Mouse (Mus musculus) lung, postnatal 25 days (tissue): ENCODE data around the gene Utp18.
"Not testable (repeated sequence)": the region's sequence is repeated elsewhere in the genome, so short reads cannot be mapped to it uniquely, and the experiment has no call there.

Source experiments
- DNase-seq: peaks from one replicate; pipeline ENCODE4 v3.0.0; 2022; ENCODE audit warnings: low spot score

The Utp18 gene

GRCm38 (mm10) chr11:93885572-93886410 lies at the start of gene Utp18, which contains the start of gene Mbtd1:
TSS of gene Utp18 (minus strand) at chr11:93885766.
TSS of gene Mbtd1 (plus strand) at chr11:93885852.
- DNase-seq = peak; percentile 99

GRCm38 (mm10) chr11:93929106-93929505 lies 43.5 kb upstream of the Utp18 start:
- DNase-seq = no peak

GRCm38 (mm10) chr11:93915019-93915418 lies 29.5 kb upstream of the Utp18 start:
- not testable (repeated sequence) for DNase-seq

GRCm38 (mm10) chr11:93911603-93912002 lies 26.0 kb upstream of the Utp18 start:
- DNase-seq = no peak

- no peak for DNase-seq
Measured at GRCm38 (mm10) chr11:93908829-93909228, 23.3 kb upstream of the Utp18 start.

GRCm38 (mm10) chr11:93907839-93908238 lies 22.3 kb upstream of the Utp18 start:
- DNase-seq = no peak

- DNase-seq = no peak
Measured at GRCm38 (mm10) chr11:93906834-93907233, 21.3 kb upstream of the Utp18 start.

GRCm38 (mm10) chr11:93897732-93898131 lies 12.2 kb upstream of the Utp18 start:
- DNase-seq = no peak

- peak; percentile 6 for DNase-seq
Measured at GRCm38 (mm10) chr11:93887080-93887447, 1.5 kb upstream of the Utp18 start.

- no peak for DNase-seq
Measured at GRCm38 (mm10) chr11:93886411-93887079, 979 bp upstream of the Utp18 start.

- peak; percentile 54 for DNase-seq
Measured at GRCm38 (mm10) chr11:93884901-93885571, 530 bp downstream of the Utp18 start.

- DNase-seq = no peak
Measured at GRCm38 (mm10) chr11:93884068-93884467, 1.5 kb downstream of the Utp18 start.

- DNase-seq = no peak
Measured at GRCm38 (mm10) chr11:93862638-93863037, 22.9 kb downstream of the Utp18 start.

GRCm38 (mm10) chr11:93862045-93862623 lies 23.4 kb downstream of the Utp18 start:
- DNase-seq = no peak

- DNase-seq = no peak
Measured at GRCm38 (mm10) chr11:93861193-93861592, 24.4 kb downstream of the Utp18 start.

- DNase-seq = no peak
Measured at GRCm38 (mm10) chr11:93860540-93861172, 24.9 kb downstream of the Utp18 start.

GRCm38 (mm10) chr11:93856284-93856955 lies 29.1 kb downstream of the Utp18 start:
- DNase-seq = peak; percentile 62

GRCm38 (mm10) chr11:93852546-93852945 lies 33.0 kb downstream of the Utp18 start:
- no peak for DNase-seq

GRCm38 (mm10) chr11:93847342-93847741 lies 38.2 kb downstream of the Utp18 start:
- DNase-seq = no peak

GRCm38 (mm10) chr11:93835800-93836199 lies 49.8 kb downstream of the Utp18 start:
- DNase-seq = no peak

GRCm38 (mm10) chr11:93829971-93830370 lies 55.6 kb downstream of the Utp18 start:
- no peak for DNase-seq
